Mouse (Mus musculus) kidney, adult 2 months (tissue): ENCODE data around the gene Hic1.

ENCODE experiments used
- CTCF ChIP-seq: fragments of 200-500 bp; conservative IDR thresholded peaks from 2 replicates; pipeline ENCODE4 v1.5.1; 2011; ENCODE audit warnings: low read depth, mild to moderate bottlenecking, control low read depth, low read length, moderate library complexity, mixed read lengths; ENCODE audit not compliant: insufficient read depth, insufficient read length
- POLR2A ChIP-seq: fragments of 200-500 bp; IDR thresholded peaks from one replicate; pipeline ENCODE4 v1.6.1; 2011; ENCODE audit warnings: low read depth, low read length, control low read depth

DNA sequence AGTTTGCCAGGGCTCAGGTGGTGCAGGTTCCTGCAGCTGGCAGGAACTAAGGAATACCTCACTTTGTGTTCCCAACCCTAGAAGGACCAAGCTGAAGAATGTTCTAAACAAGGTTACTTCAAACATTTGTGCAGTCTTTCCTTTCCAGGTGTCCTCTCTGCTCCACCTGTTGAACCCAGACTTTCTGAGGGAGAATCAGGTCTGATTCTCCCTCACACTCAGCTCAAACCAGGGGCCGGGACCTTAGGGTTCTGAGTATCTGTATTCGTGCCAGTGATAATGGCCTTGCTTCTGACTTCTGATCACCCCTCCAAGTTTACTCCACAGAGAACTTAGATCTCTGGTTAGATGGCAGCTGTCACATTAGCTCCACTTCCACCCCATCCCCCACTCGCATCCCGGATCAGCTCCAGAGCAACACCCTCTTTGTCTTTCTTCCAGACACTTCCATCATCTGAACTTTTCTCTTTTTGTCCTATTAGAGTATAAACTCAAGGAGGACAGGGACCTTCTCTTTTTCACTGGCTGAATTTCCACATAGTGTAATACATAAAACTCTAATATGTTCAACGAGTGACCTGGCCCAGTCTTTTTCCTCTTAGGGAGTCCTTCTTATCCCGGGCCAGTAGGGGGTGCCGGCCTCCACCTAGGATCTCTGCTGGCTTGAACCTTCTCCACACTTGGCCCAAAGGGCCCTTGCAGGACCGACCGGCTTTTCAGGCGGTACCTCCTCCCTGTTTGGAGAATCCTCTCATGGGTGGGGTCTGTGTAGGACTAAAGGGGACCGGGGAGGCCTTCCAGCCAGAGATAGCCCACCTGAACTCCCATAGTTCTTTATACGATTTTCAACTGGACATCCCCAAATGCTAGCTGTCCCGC is 23.3 kb upstream of the Hic1 start:
- TF ChIP-seq CTCF (peak; percentile 84), POLR2A (no peak)
